Mouse (Mus musculus) liver, embryonic 14.5 days (tissue): ENCODE results near the gene Eif3d. TPM values are rescaled to one million over a fixed set of nuclear protein-coding genes. Genes with fewer than 3 reads are reported as not detected.

Source experiments
- ATAC-seq: fragments of 200-750 bp; cut with Nextera tagmentation; 2 replicates; pipeline ENCODE4 v1.8.0; 2017; ENCODE audit warnings: moderate number of reproducible peaks, mild to moderate bottlenecking, moderate library complexity; ENCODE audit not compliant: insufficient read depth
- DNase-seq, 3 experiments: peaks; one replicate each; pipeline ENCODE4 v3.0.0-alpha.2; 2012 to 2013; ENCODE audit warnings: low read depth in 3 of 3, low spot score in 3 of 3
- H3K27ac ChIP-seq: fragments of 300-500 bp; sonication (generic); 2 replicates; pipeline ENCODE4 v1.5.1; 2014; ENCODE audit warnings: moderate library complexity, mild to moderate bottlenecking, control low read depth, inconsistent platforms
- H3K27me3 ChIP-seq: fragments of 300-500 bp; sonication (generic); 2 replicates; pipeline ENCODE4 v1.6.1; 2014; ENCODE audit warnings: mild to moderate bottlenecking, low read length, moderate library complexity; ENCODE audit not compliant: control insufficient read depth, insufficient read depth
- H3K36me3 ChIP-seq: fragments of 300-500 bp; sonication (generic); replicated peaks from 2 replicates; pipeline ENCODE4 v1.6.1; 2014; ENCODE audit warnings: low read depth; ENCODE audit not compliant: control insufficient read depth, insufficient read depth
- H3K4me1 ChIP-seq, 2 experiments: fragments of 200-500 bp in 1 of 2; fragments of 300-500 bp in 1 of 2; sonication (generic) in 1 of 2; replicated peaks; 2 replicates each; pipeline ENCODE4 v1.6.1; 2012 to 2014; ENCODE audit warnings: antibody characterized with exemption in 1 of 2, inconsistent platforms in 1 of 2, low read length in 1 of 2; ENCODE audit not compliant: control insufficient read depth in 2 of 2, insufficient read depth in 2 of 2
- H3K4me2 ChIP-seq: fragments of 300-500 bp; sonication (generic); 2 replicates; pipeline ENCODE4 v1.6.1; 2014; ENCODE audit warnings: low read depth, mild to moderate bottlenecking, control low read depth, moderate library complexity
- H3K4me3 ChIP-seq, 2 experiments: fragments of 200-500 bp in 1 of 2; fragments of 300-500 bp in 1 of 2; sonication (generic) in 1 of 2; 2 replicates each; pipeline ENCODE4 v1.5.1; 2012 to 2014; ENCODE audit warnings: low read depth in 2 of 2, low read length in 2 of 2, mild to moderate bottlenecking in 2 of 2, control low read depth in 1 of 2, inconsistent platforms in 1 of 2, moderate library complexity in 1 of 2; ENCODE audit not compliant: insufficient read depth in 1 of 2
- H3K9ac ChIP-seq: fragments of 300-500 bp; sonication (generic); replicated peaks from 2 replicates; pipeline ENCODE4 v1.6.1; 2014; ENCODE audit warnings: mild to moderate bottlenecking, control low read depth, moderate library complexity
- H3K9me3 ChIP-seq: fragments of 300-500 bp; sonication (generic); 2 replicates; pipeline ENCODE4 v1.6.1; 2016; ENCODE audit warnings: low read length, mixed read lengths; ENCODE audit not compliant: control insufficient read depth
- CTCF ChIP-seq: IDR thresholded peaks from 2 replicates; pipeline ENCODE4 v1.5.1; 2016; ENCODE audit warnings: antibody characterized with exemption, low read depth, control low read depth
- EP300 ChIP-seq: IDR thresholded peaks from 2 replicates; pipeline ENCODE4 v1.6.1; 2016; ENCODE audit warnings: antibody characterized with exemption, low read depth
- WGBS: fragments of 180-500 bp; shearing (Covaris S2); extraction: QIAGEN DNeasy Blood & Tissue Kit; methylation state at CpG from one replicate; pipeline ENCODE4 v1.1.7; 2014; ENCODE audit not compliant: insufficient replicate concordance; 5-methylcytosine and 5-hydroxymethylcytosine counted together
- polyA plus RNA-seq, 2 experiments: library from polyadenylated mRNA; depleted of rRNA in 1 of 2; stranded (reverse) in 1 of 2; unstranded in 1 of 2; fragments of >200 nt; fragmentation: Nextera tagmentation in 1 of 2; extraction: Ambion mirVana in 1 of 2; gene quantifications; 2 replicates each; pipeline versions ENCODE4 v1.2.1 to v1.2.3; 2012 to 2014

Eif3d gene
- polyA plus RNA-seq, 2 experiments = 129 to 143 TPM

DNA sequence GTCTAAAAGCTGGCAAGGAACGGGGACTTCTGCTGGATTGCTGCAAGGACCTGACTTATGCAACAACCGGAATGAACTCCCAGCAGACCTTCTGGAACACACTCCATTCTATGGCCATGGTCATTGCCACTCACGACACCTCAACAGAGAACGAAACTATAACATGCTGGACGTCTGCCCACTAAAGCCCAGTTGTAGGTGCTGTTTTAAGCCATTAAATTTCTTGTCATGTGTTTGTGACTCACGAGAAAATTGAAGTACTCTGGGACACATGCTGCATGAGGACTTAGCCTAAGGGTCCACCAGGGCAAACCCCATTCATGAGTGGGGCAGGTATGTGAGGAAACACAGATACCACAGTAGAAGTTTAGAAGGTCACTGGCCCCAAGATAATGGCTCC lies 9.9 kb downstream of the Eif3d start:
- no peak overlapping the region for H3K4me3 ChIP-seq
- H3K27me3 ChIP-seq = peaks cover 10% of the 10 kb centered on the region
- DNase-seq (no peak), ATAC-seq (no peak)
- peaks cover 20 to 23% of the 10 kb centered on the region in 2 experiments for H3K4me1 ChIP-seq
- H3K36me3 ChIP-seq = peaks cover 73% of the 10 kb centered on the region
- no peaks in the 10 kb centered on the region for H3K9me3 ChIP-seq
- H3K4me2 ChIP-seq = no peak overlapping the region
- WGBS = 76% methylated on average over 6 of the region's 6 CpGs
- TF ChIP-seq CTCF (no peak), EP300 (no peak)
- no peak overlapping the region for H3K27ac ChIP-seq
- no peak overlapping the region for H3K9ac ChIP-seq

DNA sequence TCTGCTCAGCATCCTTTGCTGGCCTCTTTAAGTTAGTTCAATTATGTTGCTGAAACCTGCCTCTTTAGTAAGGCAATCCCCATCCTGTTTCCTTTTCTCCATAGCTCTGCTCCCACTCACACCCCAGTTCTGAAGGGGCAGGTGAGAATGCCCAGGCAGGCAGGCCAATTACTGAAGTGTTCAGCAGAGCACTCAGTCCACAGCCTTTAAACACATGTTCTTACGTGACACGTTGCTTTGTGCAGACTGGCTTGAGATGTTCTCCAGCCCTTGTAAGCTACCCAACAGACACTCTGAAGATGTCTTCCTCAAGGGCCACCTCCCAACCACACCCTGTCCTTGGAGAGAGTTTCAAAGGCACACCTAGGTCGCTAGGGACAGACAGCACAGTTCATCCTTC lies 12.5 kb downstream of the Eif3d start:
- H3K27me3 ChIP-seq = peaks cover 15% of the 10 kb centered on the region
- DNase-seq (no peak), ATAC-seq (no peak)
- H3K9ac ChIP-seq = no peak overlapping the region
- H3K4me1 ChIP-seq = peaks cover 7 to 12% of the 10 kb centered on the region in 2 experiments
- H3K4me2 ChIP-seq = no peak overlapping the region
- WGBS = 43% methylated on average over 3 of the region's 3 CpGs
- no peaks in the 10 kb centered on the region for H3K9me3 ChIP-seq
- peaks cover 47% of the 10 kb centered on the region for H3K36me3 ChIP-seq
- H3K4me3 ChIP-seq = no peak overlapping the region
- H3K27ac ChIP-seq = no peak overlapping the region
- TF ChIP-seq EP300 (no peak), CTCF (no peak)

DNA sequence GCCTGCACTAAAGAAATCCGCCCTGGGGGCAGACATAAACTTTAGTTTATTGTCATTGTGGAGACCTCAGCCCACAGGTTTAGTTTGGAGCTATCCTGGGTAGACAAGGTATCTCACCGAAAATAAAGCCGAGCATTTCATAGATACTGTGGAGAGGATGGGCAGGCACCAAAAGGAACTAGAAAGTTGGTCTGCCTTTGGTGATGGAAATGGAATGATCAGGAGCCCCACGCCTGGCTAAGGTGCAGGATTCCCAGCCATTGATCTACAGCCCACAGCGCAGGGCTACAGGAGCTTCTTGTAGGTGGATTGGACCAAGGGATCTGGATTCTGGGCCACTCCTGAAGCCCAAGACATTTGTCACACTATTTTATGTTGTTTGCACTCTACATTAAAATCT lies 13.0 kb downstream of the Eif3d start:
- peaks cover 42% of the 10 kb centered on the region for H3K36me3 ChIP-seq
- no peak overlapping the region for H3K9ac ChIP-seq
- no peak for DNase-seq
- WGBS = 41% methylated on average over 5 of the region's 5 CpGs
- no peak for ATAC-seq
- no peak overlapping the region for H3K27ac ChIP-seq
- peaks cover 15% of the 10 kb centered on the region for H3K27me3 ChIP-seq
- H3K9me3 ChIP-seq = no peaks in the 10 kb centered on the region
- H3K4me3 ChIP-seq = no peak overlapping the region
- peaks cover 7 to 12% of the 10 kb centered on the region in 2 experiments for H3K4me1 ChIP-seq
- TF ChIP-seq EP300 (no peak), CTCF (no peak)
- no peak overlapping the region for H3K4me2 ChIP-seq

DNA sequence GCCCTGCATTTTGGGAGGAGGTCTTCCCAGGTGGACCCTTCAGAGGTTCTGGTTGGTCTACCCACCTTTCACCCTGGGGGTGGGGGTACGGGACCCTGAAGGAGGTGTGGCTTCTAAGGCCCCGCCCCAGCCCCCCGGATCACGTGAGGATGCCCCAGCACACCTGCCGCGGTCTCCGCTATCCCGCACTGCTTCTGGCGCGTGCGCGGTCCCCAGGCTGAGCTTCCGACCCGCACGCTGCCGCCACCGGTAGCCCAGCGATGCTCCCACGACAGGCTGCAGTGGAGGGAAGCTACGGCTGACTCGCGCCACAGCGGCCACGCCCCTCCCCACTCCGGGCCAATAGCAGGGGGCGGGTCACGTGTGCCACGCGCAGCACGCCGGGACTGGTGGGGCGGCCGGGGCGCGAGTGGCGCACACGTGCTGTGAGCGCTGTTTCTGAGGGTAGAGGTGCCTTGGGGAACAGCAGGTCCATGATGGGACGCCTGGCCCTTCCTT lies 14.2 kb downstream of the Eif3d start, which contains the start of gene Foxred2:
TSS of gene Foxred2 (minus strand) at position 319 of the 498 bp plus-strand sequence.
- DNase-seq (peak in 2 of 3 experiments; percentile 44 to 58), ATAC-seq (peak; percentile 85)
- Histone ChIP-seq H3K9me3 (no peaks in the 10 kb centered on the region), H3K4me3 (peak within 1 kb of the TSS; percentile 29 to 50), H3K27ac (no peak within 1 kb of the TSS), H3K36me3 (peaks cover 31% of the 10 kb centered on the region), H3K4me1 (peaks cover 7 to 12% of the 10 kb centered on the region in 2 experiments), H3K4me2 (peak within 1 kb of the TSS; percentile 82), H3K9ac (peak within 1 kb of the TSS; percentile 27; the same call in 1 of the 2 replicates), H3K27me3 (peaks cover 15% of the 10 kb centered on the region)
- TF ChIP-seq EP300 = no peak
- TF ChIP-seq CTCF = peak; percentile 22; the same call in 1 of the 2 replicates
- under 1% methylated on average over 38 of the region's 39 CpGs for WGBS

DNA sequence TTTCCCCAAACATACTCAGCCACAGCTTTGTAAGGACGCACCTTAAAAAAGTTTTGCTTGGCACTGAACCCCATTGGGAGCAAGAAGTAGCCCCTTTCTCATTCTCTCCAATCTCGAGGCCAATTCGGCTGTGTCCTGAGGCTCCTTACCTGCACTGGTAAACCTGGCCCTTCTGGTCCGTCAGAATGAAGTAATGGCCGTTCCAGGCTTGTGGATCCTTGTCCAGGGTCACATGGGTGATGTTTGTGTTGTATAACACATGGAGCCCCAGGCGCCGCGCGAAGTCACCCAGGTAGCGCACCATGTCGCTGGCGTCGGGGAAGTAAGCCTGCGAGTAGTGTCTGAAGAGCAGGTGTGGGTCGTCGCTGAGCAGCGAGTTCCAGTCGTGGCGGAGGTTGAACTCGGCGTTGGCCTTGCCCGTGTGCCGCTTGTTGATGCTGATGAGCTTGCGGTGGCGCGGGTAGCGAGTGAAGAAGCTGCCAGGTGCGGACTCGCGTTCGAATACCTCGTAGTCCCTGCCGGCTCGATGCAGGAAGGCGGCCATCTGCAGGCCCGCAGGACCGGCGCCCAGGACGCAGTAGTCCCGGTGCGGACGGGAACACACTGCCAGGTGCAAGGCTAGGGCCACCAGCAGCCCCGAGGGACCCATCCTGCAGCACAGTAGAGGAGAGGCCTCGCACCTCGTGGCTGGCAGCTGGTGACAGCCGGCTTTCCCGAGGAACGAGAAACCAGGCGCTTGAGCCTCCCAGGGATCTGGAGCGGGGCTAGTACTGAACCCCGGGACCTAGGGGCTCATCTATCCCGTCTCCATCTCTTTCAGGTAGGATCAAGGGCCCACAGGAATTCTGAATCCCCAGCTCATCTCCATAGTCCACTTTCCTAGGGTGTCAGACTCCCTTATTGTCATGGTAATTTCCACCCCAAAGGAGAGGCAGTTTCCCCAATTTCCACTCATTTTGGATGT lies 14.9 kb downstream of the Eif3d start:
- peak overlapping the region; percentile 82 for H3K4me2 ChIP-seq
- peaks cover 15% of the 10 kb centered on the region for H3K27me3 ChIP-seq
- no peaks in the 10 kb centered on the region for H3K9me3 ChIP-seq
- TF ChIP-seq CTCF (no peak), EP300 (no peak)
- WGBS = 16% methylated on average over 52 of the region's 52 CpGs
- peaks cover 7 to 12% of the 10 kb centered on the region in 2 experiments for H3K4me1 ChIP-seq
- DNase-seq (no peak), ATAC-seq (peak; percentile 10; the same call in 1 of the 2 replicates)
- peak overlapping the region; percentile 29 to 50; a peak in 3 of 4 replicates for H3K4me3 ChIP-seq
- H3K27ac ChIP-seq = no peak overlapping the region
- H3K36me3 ChIP-seq = peaks cover 23% of the 10 kb centered on the region
- peak overlapping the region; percentile 27; the same call in 1 of the 2 replicates for H3K9ac ChIP-seq
